Mouse (Mus musculus) intestine, embryonic 16.5 days (tissue): ENCODE data around the gene Slc31a2. TPM values are rescaled to one million over a fixed set of nuclear protein-coding genes. Genes with fewer than 3 reads are reported as not detected.

ENCODE experiments used
- ATAC-seq: fragments of 200-750 bp; cut with Nextera tagmentation; 2 replicates; pipeline ENCODE4 v1.8.0; 2017; ENCODE audit warnings: moderate TSS enrichment, moderate library complexity
- H3K27ac ChIP-seq: fragments of 300-500 bp; sonication (generic); 2 replicates; pipeline ENCODE4 v1.5.1; 2014; ENCODE audit warnings: mild to moderate bottlenecking, low read length
- H3K27me3 ChIP-seq: fragments of 300-500 bp; sonication (generic); replicated peaks from 2 replicates; pipeline ENCODE4 v1.6.1; 2014; ENCODE audit warnings: low read length, control low read depth, mixed read lengths; ENCODE audit not compliant: control insufficient read depth, insufficient read depth
- H3K36me3 ChIP-seq: fragments of 300-500 bp; sonication (generic); 2 replicates; pipeline ENCODE4 v1.6.1; 2014; ENCODE audit warnings: low read length, control low read depth; ENCODE audit not compliant: control insufficient read depth, insufficient read depth
- H3K4me1 ChIP-seq: fragments of 300-500 bp; sonication (generic); 2 replicates; pipeline ENCODE4 v1.6.1; 2014; ENCODE audit warnings: low read length, control low read depth, mixed read lengths; ENCODE audit not compliant: control insufficient read depth, insufficient read depth
- H3K4me2 ChIP-seq: fragments of 300-500 bp; sonication (generic); 2 replicates; pipeline ENCODE4 v1.6.1; 2014; ENCODE audit warnings: low read depth, low read length, control low read depth
- H3K4me3 ChIP-seq: fragments of 300-500 bp; sonication (generic); 2 replicates; pipeline ENCODE4 v1.5.1; 2014; ENCODE audit warnings: mild to moderate bottlenecking, low read length
- H3K9ac ChIP-seq: fragments of 300-500 bp; sonication (generic); 2 replicates; pipeline ENCODE4 v1.6.1; 2014; ENCODE audit warnings: low read depth, low read length
- H3K9me3 ChIP-seq: fragments of 300-500 bp; sonication (generic); 2 replicates; pipeline ENCODE4 v1.6.1; 2016; ENCODE audit warnings: low read length, control low read depth; ENCODE audit not compliant: control insufficient read depth
- WGBS: fragments of 180-500 bp; shearing (Covaris S2); extraction: QIAGEN DNeasy Blood & Tissue Kit; methylation state at CpG from one replicate; pipeline ENCODE4 v1.1.7; 2014; 5-methylcytosine and 5-hydroxymethylcytosine counted together
- polyA plus RNA-seq: library from polyadenylated mRNA; unstranded; fragments of >200 nt; fragmentation: Nextera tagmentation; extraction: Ambion mirVana; gene quantifications from 2 replicates; pipeline ENCODE4 v1.2.1, GENCODE M21; 2015

Gene Slc31a2
- polyA plus RNA-seq, 1 experiment from 2014 or later = 21.2 TPM

- Histone ChIP-seq H3K27me3 (no peaks in the 10 kb centered on the region), H3K27ac (no peak overlapping the region), H3K9ac (no peak overlapping the region), H3K4me3 (no peak overlapping the region), H3K4me2 (no peak overlapping the region), H3K36me3 (peaks cover 11% of the 10 kb centered on the region), H3K4me1 (no peaks in the 10 kb centered on the region), H3K9me3 (no peaks in the 10 kb centered on the region)
- no peak for ATAC-seq
- 91% methylated on average over 4 of the region's 4 CpGs for WGBS
Observed at GRCm38 (mm10) chr4:62306840-62307239, 44.5 kb downstream of the Slc31a2 start.

- H3K9me3 ChIP-seq = no peaks in the 10 kb centered on the region
- H3K4me3 ChIP-seq = no peak overlapping the region
- peaks cover 8% of the 10 kb centered on the region for H3K36me3 ChIP-seq
- no peak overlapping the region for H3K27ac ChIP-seq
- H3K9ac ChIP-seq = no peak overlapping the region
- no peaks in the 10 kb centered on the region for H3K4me1 ChIP-seq
- no peak for ATAC-seq
- H3K4me2 ChIP-seq = no peak overlapping the region
- no peaks in the 10 kb centered on the region for H3K27me3 ChIP-seq
Observed at GRCm38 (mm10) chr4:62308406-62308805, 46.0 kb downstream of the Slc31a2 start.

DNA sequence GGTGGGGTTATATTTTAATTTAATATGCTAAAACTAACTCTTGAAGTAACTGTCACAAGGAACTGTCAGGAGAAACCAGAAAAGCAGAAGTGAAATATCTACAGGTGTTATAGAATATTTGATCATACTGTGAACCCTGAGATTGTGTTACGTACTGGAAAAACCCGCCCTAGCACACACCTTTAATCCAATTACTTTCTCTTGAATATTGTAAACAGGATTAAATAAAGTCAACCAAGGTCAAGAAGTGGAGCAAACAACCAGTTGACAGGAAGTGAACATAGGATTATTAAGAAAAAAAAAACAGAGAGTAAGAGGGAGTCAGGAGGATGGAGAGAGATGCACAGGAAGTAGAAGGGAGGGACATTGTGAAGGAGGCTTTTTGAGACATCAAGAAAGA, 50.5 kb downstream of the Slc31a2 start:
- 93% methylated on average over 2 of the region's 2 CpGs for WGBS
- H3K4me1 ChIP-seq = no peaks in the 10 kb centered on the region
- H3K9ac ChIP-seq = no peak overlapping the region
- peaks cover 9% of the 10 kb centered on the region; the same call in 1 of the 2 replicates for H3K36me3 ChIP-seq
- no peak overlapping the region for H3K27ac ChIP-seq
- H3K4me2 ChIP-seq = no peak overlapping the region
- no peak for ATAC-seq
- H3K27me3 ChIP-seq = no peaks in the 10 kb centered on the region
- no peaks in the 10 kb centered on the region for H3K9me3 ChIP-seq
- H3K4me3 ChIP-seq = no peak overlapping the region

DNA sequence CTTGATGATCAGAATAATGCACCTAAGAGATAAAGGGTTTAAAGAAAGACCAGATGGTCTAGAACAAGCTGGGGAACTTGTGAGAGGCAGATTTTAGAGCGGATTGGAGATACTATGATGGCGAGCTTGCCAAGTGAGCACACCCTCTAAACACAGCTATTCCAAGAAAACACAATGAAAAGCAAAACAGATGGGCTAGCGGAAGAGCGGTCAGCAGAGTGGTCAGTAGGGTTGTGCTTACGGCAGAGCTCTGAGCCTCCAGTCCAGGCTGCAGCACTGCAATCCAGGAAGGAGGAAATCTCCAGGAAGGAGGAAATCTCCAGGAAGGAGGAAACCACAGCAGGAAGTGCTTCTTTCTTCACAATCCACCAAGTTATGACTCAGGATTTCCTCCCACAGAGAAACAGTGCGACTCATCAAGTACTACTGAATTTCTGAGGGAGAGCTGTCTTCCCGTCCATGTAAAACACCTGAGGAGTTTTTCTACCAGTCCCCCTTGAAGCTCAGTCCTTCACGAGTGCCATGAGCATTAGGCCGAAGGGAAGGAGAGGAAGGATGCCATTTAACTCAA, 51.4 kb downstream of the Slc31a2 start:
- Histone ChIP-seq H3K36me3 (peaks cover 9% of the 10 kb centered on the region; the same call in 1 of the 2 replicates), H3K9me3 (no peaks in the 10 kb centered on the region), H3K4me1 (no peaks in the 10 kb centered on the region), H3K27me3 (no peaks in the 10 kb centered on the region), H3K27ac (no peak overlapping the region), H3K4me2 (no peak overlapping the region), H3K4me3 (no peak overlapping the region), H3K9ac (no peak overlapping the region)
- ATAC-seq = no peak
- 86% methylated on average over 9 of the region's 9 CpGs for WGBS

GRCm38 (mm10) chr4:62314516-62314915, 52.2 kb downstream of the Slc31a2 start:
- no peak for ATAC-seq
- 90% methylated on average over 3 of the region's 3 CpGs for WGBS
- peaks cover 13% of the 10 kb centered on the region for H3K36me3 ChIP-seq

GRCm38 (mm10) chr4:62316456-62316855, 54.1 kb downstream of the Slc31a2 start:
- Histone ChIP-seq H3K9me3 (no peaks in the 10 kb centered on the region), H3K4me3 (no peak overlapping the region), H3K4me2 (no peak overlapping the region), H3K27me3 (no peaks in the 10 kb centered on the region), H3K27ac (no peak overlapping the region), H3K36me3 (peaks cover 17% of the 10 kb centered on the region), H3K4me1 (no peaks in the 10 kb centered on the region), H3K9ac (no peak overlapping the region)
- no peak for ATAC-seq
- 79% methylated on average over 2 of the region's 2 CpGs for WGBS

More at GRCm38 (mm10) chr4:62314516-62314915, 52.2 kb downstream of the Slc31a2 start:
- H3K4me2 ChIP-seq = no peak overlapping the region
- H3K4me3 ChIP-seq = no peak overlapping the region
- H3K4me1 ChIP-seq = no peaks in the 10 kb centered on the region
- no peaks in the 10 kb centered on the region for H3K9me3 ChIP-seq
- no peak overlapping the region for H3K9ac ChIP-seq
- H3K27ac ChIP-seq = no peak overlapping the region
- H3K27me3 ChIP-seq = no peaks in the 10 kb centered on the region

GRCm38 (mm10) chr4:62318294-62318693, 55.9 kb downstream of the Slc31a2 start:
- H3K9me3 ChIP-seq = no peaks in the 10 kb centered on the region
- H3K9ac ChIP-seq = no peak overlapping the region
- H3K27ac ChIP-seq = no peak overlapping the region
- no peak for ATAC-seq
- WGBS = 74% methylated on average over 1 of the region's 1 CpGs
- no peak overlapping the region for H3K4me3 ChIP-seq
- H3K36me3 ChIP-seq = peaks cover 22% of the 10 kb centered on the region; the same call in 1 of the 2 replicates
- H3K27me3 ChIP-seq = no peaks in the 10 kb centered on the region
- no peaks in the 10 kb centered on the region for H3K4me1 ChIP-seq
- H3K4me2 ChIP-seq = no peak overlapping the region

- WGBS = 91% methylated on average over 3 of the region's 3 CpGs
- H3K4me1 ChIP-seq = no peaks in the 10 kb centered on the region
Observed at GRCm38 (mm10) chr4:62322684-62323083, 60.3 kb downstream of the Slc31a2 start.

DNA sequence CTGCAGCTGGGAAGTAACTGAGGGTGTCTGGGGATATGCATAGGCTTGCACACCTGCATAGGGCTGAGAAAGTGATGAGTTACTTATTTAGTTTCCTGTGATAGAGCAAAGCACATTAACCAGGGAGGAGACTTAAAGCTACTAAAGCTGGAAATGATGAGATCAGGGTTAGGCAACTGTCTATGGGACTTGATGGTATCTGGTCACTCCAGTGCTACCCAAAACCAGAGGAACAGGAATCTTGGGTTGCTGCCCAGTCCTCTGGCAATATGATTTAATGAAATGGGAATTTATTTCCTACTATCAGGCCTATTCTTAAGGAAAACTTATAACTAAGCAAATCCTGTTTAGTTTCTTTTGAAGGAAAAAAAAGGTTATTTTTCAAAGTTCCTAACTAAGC, 63.7 kb downstream of the Slc31a2 start:
- ATAC-seq = no peak
- no peaks in the 10 kb centered on the region for H3K9me3 ChIP-seq
- peaks cover 17% of the 10 kb centered on the region for H3K36me3 ChIP-seq

More at GRCm38 (mm10) chr4:62322684-62323083, 60.3 kb downstream of the Slc31a2 start:
- no peak for ATAC-seq
- Histone ChIP-seq H3K9me3 (no peaks in the 10 kb centered on the region), H3K4me3 (no peak overlapping the region), H3K4me2 (no peak overlapping the region), H3K27me3 (no peaks in the 10 kb centered on the region), H3K9ac (no peak overlapping the region), H3K27ac (no peak overlapping the region), H3K36me3 (peaks cover 21% of the 10 kb centered on the region)

More for the DNA sequence above, 63.7 kb downstream of the Slc31a2 start:
- Histone ChIP-seq H3K4me1 (no peaks in the 10 kb centered on the region), H3K27me3 (no peaks in the 10 kb centered on the region), H3K4me2 (no peak overlapping the region), H3K9ac (no peak overlapping the region), H3K4me3 (no peak overlapping the region), H3K27ac (no peak overlapping the region)
